Mouse (Mus musculus) thymus, adult 2 months (tissue): ENCODE results near the gene Pmm2. TPM values are rescaled to one million over a fixed set of nuclear protein-coding genes. Genes with fewer than 3 reads are reported as not detected.

Experiments
- DNase-seq: peaks from one replicate; pipeline ENCODE4 v3.0.0; 2021
- H3K27ac ChIP-seq: fragments of 200-500 bp; 2 replicates; pipeline ENCODE4 v1.5.1; 2012; ENCODE audit warnings: low read length, control low read depth; ENCODE audit not compliant: control insufficient read depth, insufficient read depth
- H3K27me3 ChIP-seq: fragments of 200-500 bp; 2 replicates; pipeline ENCODE4 v1.6.1; 2012; ENCODE audit warnings: mild to moderate bottlenecking, low read length, moderate library complexity, mixed read lengths; ENCODE audit not compliant: control insufficient read depth, insufficient read depth
- H3K36me3 ChIP-seq: fragments of 200-500 bp; 2 replicates; pipeline ENCODE4 v1.6.1; 2012; ENCODE audit warnings: mild to moderate bottlenecking, low read length, moderate library complexity; ENCODE audit not compliant: control insufficient read depth, insufficient read depth
- H3K4me1 ChIP-seq: fragments of 200-500 bp; replicated peaks from 2 replicates; pipeline ENCODE4 v1.6.1; 2012; ENCODE audit warnings: low read length; ENCODE audit not compliant: control insufficient read depth, insufficient read depth
- H3K4me3 ChIP-seq: fragments of 200-500 bp; 2 replicates; pipeline ENCODE4 v1.5.1; 2012; ENCODE audit warnings: mild to moderate bottlenecking, low read length, control low read depth, moderate library complexity; ENCODE audit not compliant: control insufficient read depth, insufficient read depth
- CTCF ChIP-seq: fragments of 200-500 bp; IDR thresholded peaks from 2 replicates; pipeline ENCODE4 v1.5.1; 2012; ENCODE audit warnings: mild to moderate bottlenecking, control low read depth, low read length, moderate library complexity, borderline replicate concordance; ENCODE audit not compliant: control insufficient read depth, poor library complexity, insufficient read depth; ENCODE audit errors: extremely low read depth
- POLR2A ChIP-seq: fragments of 200-500 bp; IDR thresholded peaks from 2 replicates; pipeline ENCODE4 v1.6.1; 2012; ENCODE audit warnings: mild to moderate bottlenecking, low read length, control low read depth, moderate library complexity; ENCODE audit not compliant: control insufficient read depth, poor library complexity, insufficient read depth; ENCODE audit errors: extremely low read depth
- WGBS: fragments of 180-500 bp; shearing (Covaris S2); methylation state at CpG from one replicate; pipeline ENCODE4 v1.1.7; 2018; 5-methylcytosine and 5-hydroxymethylcytosine counted together
- polyA plus RNA-seq: library from polyadenylated mRNA; depleted of rRNA; stranded (reverse); fragments of >200 nt; gene quantifications from 2 replicates; pipeline ENCODE4 v1.2.3, GENCODE M21; 2012

Pmm2 gene
- polyA plus RNA-seq, 1 experiment: 116 TPM

GRCm38 (mm10) chr16:8663606-8664539 lies 26.4 kb downstream of the Pmm2 start:
- Histone ChIP-seq H3K4me3 (no peak overlapping the region), H3K36me3 (no peaks in the 10 kb centered on the region; the same call in 1 of the 2 replicates), H3K27me3 (no peaks in the 10 kb centered on the region), H3K27ac (no peak overlapping the region), H3K4me1 (no peaks in the 10 kb centered on the region)
- no peak for DNase-seq
- 95% methylated on average over 24 of the region's 24 CpGs for WGBS
- TF ChIP-seq CTCF (no peak), POLR2A (no peak)

GRCm38 (mm10) chr16:8665367-8665766 lies 27.9 kb downstream of the Pmm2 start:
- Histone ChIP-seq H3K4me3 (no peak overlapping the region), H3K36me3 (no peaks in the 10 kb centered on the region), H3K27me3 (no peaks in the 10 kb centered on the region), H3K4me1 (peaks cover under 1% of the 10 kb centered on the region; the same call in 1 of the 2 replicates), H3K27ac (no peak overlapping the region)
- no peak for DNase-seq
- TF ChIP-seq POLR2A: no peak
- no peak for TF ChIP-seq CTCF
- 96% methylated on average over 5 of the region's 5 CpGs for WGBS

- H3K36me3 ChIP-seq: no peaks in the 10 kb centered on the region
- H3K27me3 ChIP-seq: no peaks in the 10 kb centered on the region
- no peak overlapping the region for H3K4me3 ChIP-seq
- no peak for TF ChIP-seq POLR2A
- no peak for TF ChIP-seq CTCF
- H3K4me1 ChIP-seq: peaks cover 4% of the 10 kb centered on the region
- no peak for DNase-seq
- no peak overlapping the region for H3K27ac ChIP-seq
- WGBS: 57% methylated on average over 2 of the region's 2 CpGs
Observed at GRCm38 (mm10) chr16:8666452-8666851, 29.0 kb downstream of the Pmm2 start.

- Histone ChIP-seq H3K4me3 (no peak overlapping the region), H3K36me3 (no peaks in the 10 kb centered on the region), H3K4me1 (peaks cover 4% of the 10 kb centered on the region), H3K27me3 (no peaks in the 10 kb centered on the region), H3K27ac (no peak overlapping the region)
- DNase-seq: no peak
- TF ChIP-seq POLR2A (no peak), CTCF (no peak)
- 95% methylated on average over 7 of the region's 7 CpGs for WGBS
Observed at GRCm38 (mm10) chr16:8667261-8667660, 29.8 kb downstream of the Pmm2 start.

GRCm38 (mm10) chr16:8667814-8668213 lies 30.3 kb downstream of the Pmm2 start:
- WGBS: 89% methylated on average over 4 of the region's 4 CpGs
- no peak overlapping the region for H3K4me3 ChIP-seq
- TF ChIP-seq POLR2A (no peak), CTCF (no peak)
- peaks cover 4% of the 10 kb centered on the region for H3K4me1 ChIP-seq
- H3K27me3 ChIP-seq: no peaks in the 10 kb centered on the region
- no peaks in the 10 kb centered on the region for H3K36me3 ChIP-seq
- no peak overlapping the region for H3K27ac ChIP-seq
- no peak for DNase-seq

GRCm38 (mm10) chr16:8668386-8668785 lies 30.9 kb downstream of the Pmm2 start:
- no peak for DNase-seq
- H3K27ac ChIP-seq: no peak overlapping the region
- no peak overlapping the region for H3K4me3 ChIP-seq
- H3K36me3 ChIP-seq: no peaks in the 10 kb centered on the region
- peaks cover 4% of the 10 kb centered on the region for H3K4me1 ChIP-seq
- no peaks in the 10 kb centered on the region for H3K27me3 ChIP-seq
- WGBS: 91% methylated on average over 2 of the region's 2 CpGs
- TF ChIP-seq POLR2A (no peak), CTCF (no peak)

- Histone ChIP-seq H3K27me3 (no peaks in the 10 kb centered on the region; the same call in 1 of the 2 replicates), H3K27ac (no peak overlapping the region), H3K36me3 (no peaks in the 10 kb centered on the region), H3K4me3 (no peak overlapping the region), H3K4me1 (peaks cover 9% of the 10 kb centered on the region)
- no peak for TF ChIP-seq POLR2A
- no peak for TF ChIP-seq CTCF
- WGBS: 95% methylated on average over 5 of the region's 5 CpGs
- DNase-seq: no peak
Observed at GRCm38 (mm10) chr16:8669432-8669831, 32.0 kb downstream of the Pmm2 start.
